Mouse (Mus musculus) myocyte (in vitro differentiated cells): ENCODE measurements at regions not wholly inside any gene's neighbourhood (a gene's known extent, or its start where the extent isn't known, plus 50 kb on each side); places are given as distances from the start of the nearest gene placed in this dataset.
"Not testable (repeated sequence)": the region's sequence is repeated elsewhere in the genome, so short reads cannot be mapped to it uniquely, and the experiment has no call there.

Experiments
- H3K27me3 ChIP-seq: one replicate; pipeline ENCODE4 v1.6.1; 2011; ENCODE audit not compliant: control insufficient read depth, insufficient read depth, insufficient read length
- H3K36me3 ChIP-seq: one replicate; pipeline ENCODE4 v1.6.1; 2011; ENCODE audit not compliant: control insufficient read depth, insufficient read depth
- H3K4me2 ChIP-seq: one replicate; pipeline ENCODE4 v1.6.1; 2011; ENCODE audit warnings: low read depth, control low read depth
- H3K4me3 ChIP-seq: one replicate; pipeline ENCODE4 v1.5.1; 2011; ENCODE audit warnings: mild to moderate bottlenecking, control low read depth, moderate library complexity
- H3K79me2 ChIP-seq: one replicate; pipeline ENCODE4 v1.6.1; 2011; ENCODE audit not compliant: control insufficient read depth, insufficient read depth
- H3ac ChIP-seq: one replicate; pipeline ENCODE4 v1.6.1; 2011; ENCODE audit not compliant: control insufficient read depth, insufficient read length
- CEBPB ChIP-seq: IDR thresholded peaks from 2 replicates; pipeline ENCODE4 v1.6.1; 2011; ENCODE audit warnings: mild to moderate bottlenecking, moderate library complexity; ENCODE audit not compliant: poor library complexity, insufficient read depth, severe bottlenecking
- E2F4 ChIP-seq: IDR thresholded peaks from one replicate; pipeline ENCODE4 v1.6.1; 2011; ENCODE audit warnings: mild to moderate bottlenecking, control low read depth, moderate library complexity; ENCODE audit not compliant: insufficient read depth
- MAX ChIP-seq: IDR thresholded peaks from one replicate; pipeline ENCODE4 v1.6.1; 2011; ENCODE audit warnings: low read depth, mild to moderate bottlenecking, control low read depth
- MYOD1 ChIP-seq, 3 experiments: IDR thresholded peaks; one replicate each; pipeline ENCODE4 v1.6.1; 2011; ENCODE audit warnings: control low read depth in 2 of 3, low read depth in 2 of 3, mild to moderate bottlenecking in 2 of 3, moderate library complexity in 1 of 3; ENCODE audit not compliant: insufficient read length in 2 of 3, control insufficient read depth in 1 of 3
- MYOG ChIP-seq, 3 experiments: IDR thresholded peaks; one replicate each; pipeline ENCODE4 v1.6.1; 2011; ENCODE audit warnings: control low read depth in 2 of 3, low read depth in 2 of 3, mild to moderate bottlenecking in 2 of 3; ENCODE audit not compliant: insufficient read length in 2 of 3, control insufficient read depth in 1 of 3, insufficient read depth in 1 of 3
- POLR2A ChIP-seq: IDR thresholded peaks from one replicate; pipeline ENCODE4 v1.6.1; 2011; ENCODE audit warnings: low read depth, mild to moderate bottlenecking, control low read depth, moderate library complexity; ENCODE audit not compliant: insufficient read length
- POLR2AphosphoS2 ChIP-seq: IDR thresholded peaks from one replicate; pipeline ENCODE4 v1.6.1; 2011; ENCODE audit warnings: low read depth, control low read depth; ENCODE audit not compliant: insufficient read length
- REST ChIP-seq: IDR thresholded peaks from one replicate; pipeline ENCODE4 v1.6.1; 2011; ENCODE audit warnings: mild to moderate bottlenecking, control low read depth, moderate library complexity; ENCODE audit not compliant: insufficient read depth, insufficient read length
- SRF ChIP-seq: IDR thresholded peaks from one replicate; pipeline ENCODE4 v1.6.1; 2011; ENCODE audit warnings: low read depth; ENCODE audit not compliant: control insufficient read depth, insufficient read length
- TCF12 ChIP-seq: IDR thresholded peaks from one replicate; pipeline ENCODE4 v1.6.1; 2011; ENCODE audit warnings: mild to moderate bottlenecking, control low read depth; ENCODE audit not compliant: poor library complexity, insufficient read depth, severe bottlenecking
- TCF3 ChIP-seq: IDR thresholded peaks from one replicate; pipeline ENCODE4 v1.6.1; 2011; ENCODE audit warnings: low read depth, control low read depth; ENCODE audit not compliant: insufficient read length
- USF1 ChIP-seq: IDR thresholded peaks from one replicate; pipeline ENCODE4 v1.6.1; 2011; ENCODE audit warnings: low read depth, mild to moderate bottlenecking, control low read depth, moderate library complexity

DNA sequence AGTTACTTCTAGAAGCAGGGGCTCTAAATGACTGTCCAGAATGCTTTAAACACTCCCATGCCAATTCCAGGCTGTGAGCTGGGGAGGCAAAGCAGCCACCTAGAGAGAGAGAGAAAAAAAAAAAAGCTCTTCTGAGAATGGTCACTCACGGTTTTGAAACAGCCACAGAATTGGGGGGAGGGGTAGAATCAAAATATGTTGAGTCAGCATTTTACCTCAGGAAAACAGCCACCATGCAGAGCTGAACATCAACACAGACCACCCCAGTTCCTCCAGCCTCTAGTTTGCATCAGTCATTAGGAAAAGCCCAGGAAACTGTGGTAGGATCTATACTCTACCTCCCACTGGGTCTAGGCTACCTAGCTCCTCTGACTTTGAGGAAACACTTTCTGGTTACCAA is 124.1 kb upstream of the Gm5150 start:
- TF ChIP-seq USF1 = no peak
- TF ChIP-seq SRF = no peak
- no peak for TF ChIP-seq TCF3
- TF ChIP-seq MAX = no peak
- TF ChIP-seq POLR2A = no peak
- no peak overlapping the region for H3ac ChIP-seq
- no peaks in the 10 kb centered on the region for H3K79me2 ChIP-seq
- no peak overlapping the region for H3K4me3 ChIP-seq
- H3K27me3 ChIP-seq = no peaks in the 10 kb centered on the region
- no peak overlapping the region for H3K4me2 ChIP-seq
- H3K36me3 ChIP-seq = no peaks in the 10 kb centered on the region

- not testable (repeated sequence) for H3K27me3 ChIP-seq, H3K36me3 ChIP-seq, H3K79me2 ChIP-seq, H3ac ChIP-seq, H3K4me2 ChIP-seq, H3K4me3 ChIP-seq
Observed at GRCm38 (mm10) chr3:16125346-16125915, 119.2 kb upstream of the Gm5150 start.

- H3ac ChIP-seq = no peak overlapping the region
- H3K36me3 ChIP-seq = no peaks in the 10 kb centered on the region
- no peak overlapping the region for H3K4me3 ChIP-seq
- no peaks in the 10 kb centered on the region for H3K79me2 ChIP-seq
- H3K4me2 ChIP-seq = no peak overlapping the region
- H3K27me3 ChIP-seq = no peaks in the 10 kb centered on the region
- TF ChIP-seq POLR2A = no peak
- TF ChIP-seq TCF3 = no peak
- TF ChIP-seq TCF12 = no peak
- no peak for TF ChIP-seq MYOD1 (IDR thresholded peaks at IDR 0.05; ENCODE audit: control insufficient read depth in 1 of 3, insufficient read length in 2 of 3, low read depth in 2 of 3)
- TF ChIP-seq USF1 = no peak
- no peak for TF ChIP-seq E2F4
- no peak for TF ChIP-seq REST
- no peak for TF ChIP-seq POLR2AphosphoS2
- TF ChIP-seq CEBPB = no peak
- no peak for TF ChIP-seq SRF
- no peak for TF ChIP-seq MAX
- TF ChIP-seq MYOG (IDR thresholded peaks at IDR 0.05; ENCODE audit: control insufficient read depth in 1 of 3, insufficient read depth in 1 of 3, insufficient read length in 2 of 3, low read depth in 2 of 3) = no peak
Observed at GRCm38 (mm10) chr3:16115944-16116343, 109.7 kb upstream of the Gm5150 start.

DNA sequence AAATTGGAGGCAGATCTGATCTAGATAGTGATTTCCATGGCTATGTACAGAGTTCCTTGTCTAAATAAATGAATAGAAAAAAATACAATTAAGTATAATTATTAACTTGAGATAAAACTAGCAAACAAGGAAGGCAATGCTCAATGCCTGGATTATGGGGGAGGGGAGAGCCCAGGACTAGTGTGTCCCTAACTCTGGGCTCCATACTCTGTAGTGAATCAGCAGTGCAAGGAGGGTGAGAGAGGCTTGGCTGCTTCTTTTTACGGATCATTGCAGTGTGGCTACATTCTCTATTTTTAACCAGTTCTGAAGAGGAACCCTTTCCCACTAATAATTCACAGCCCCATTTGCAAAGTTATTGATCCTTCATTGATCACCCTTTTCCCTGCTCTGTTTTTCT is 101.3 kb upstream of the Gm5150 start:
- H3K4me3 ChIP-seq = no peak overlapping the region
- H3K36me3 ChIP-seq = no peaks in the 10 kb centered on the region
- H3K4me2 ChIP-seq = no peak overlapping the region
- H3ac ChIP-seq = no peak overlapping the region
- TF ChIP-seq USF1 = no peak
- no peak for TF ChIP-seq MAX
- TF ChIP-seq TCF12 = no peak
- no peak for TF ChIP-seq TCF3
- no peak for TF ChIP-seq REST
- no peak for TF ChIP-seq MYOG (IDR thresholded peaks at IDR 0.05; ENCODE audit: control insufficient read depth in 1 of 3, insufficient read depth in 1 of 3, insufficient read length in 2 of 3, low read depth in 2 of 3)
- no peak for TF ChIP-seq CEBPB
- H3K27me3 ChIP-seq = no peaks in the 10 kb centered on the region
- H3K79me2 ChIP-seq = no peaks in the 10 kb centered on the region

DNA sequence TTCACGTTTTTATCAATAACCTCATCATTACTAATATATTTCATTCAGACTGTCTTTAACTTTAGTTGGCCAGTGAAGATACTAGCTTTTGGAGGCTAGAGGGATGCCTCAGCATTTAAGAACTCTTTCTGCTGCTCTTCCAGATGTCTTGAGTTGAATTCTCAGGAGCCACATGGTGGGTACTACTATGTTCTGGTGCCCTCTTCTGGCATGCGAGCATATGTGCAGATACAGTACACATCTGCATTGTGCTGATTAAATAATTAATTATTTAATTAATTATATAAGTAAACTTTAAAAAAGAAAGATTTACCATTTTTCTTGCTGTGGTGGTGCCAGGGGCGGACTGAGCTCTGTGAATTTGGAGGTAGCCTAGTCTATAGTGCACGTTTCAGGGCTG is 98.8 kb upstream of the Gm5150 start:
- no peak for TF ChIP-seq MYOG (IDR thresholded peaks at IDR 0.05; ENCODE audit: control insufficient read depth in 1 of 3, insufficient read depth in 1 of 3, insufficient read length in 2 of 3, low read depth in 2 of 3)
- no peak for TF ChIP-seq TCF3
- TF ChIP-seq REST = no peak
- TF ChIP-seq E2F4 = no peak
- no peak for TF ChIP-seq POLR2A
- no peak for TF ChIP-seq TCF12
- TF ChIP-seq SRF = no peak
- no peak for TF ChIP-seq MYOD1 (IDR thresholded peaks at IDR 0.05; ENCODE audit: control insufficient read depth in 1 of 3, insufficient read length in 2 of 3, low read depth in 2 of 3)
- TF ChIP-seq POLR2AphosphoS2 = no peak
- Histone ChIP-seq H3ac (no peak overlapping the region), H3K79me2 (no peaks in the 10 kb centered on the region), H3K4me3 (no peak overlapping the region), H3K36me3 (no peaks in the 10 kb centered on the region), H3K27me3 (no peaks in the 10 kb centered on the region), H3K4me2 (no peak overlapping the region)

DNA sequence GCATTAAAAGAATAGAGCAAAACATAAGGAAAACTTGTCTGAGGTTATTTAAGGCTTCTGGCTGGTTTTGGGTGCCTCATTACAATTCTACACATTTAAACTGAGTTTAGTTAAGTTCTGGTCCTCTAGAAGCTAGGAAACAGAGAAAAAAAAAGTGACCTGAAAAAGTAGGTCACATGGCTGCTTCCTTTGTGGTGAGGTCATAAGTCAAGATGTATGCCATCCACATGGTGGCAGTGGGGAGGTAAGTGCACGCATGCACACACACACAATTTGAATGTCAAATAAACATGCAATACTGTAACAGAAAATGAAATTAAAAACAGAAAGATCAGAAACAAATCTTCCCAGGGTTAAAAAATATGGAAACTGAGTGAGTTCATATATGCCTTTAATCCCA is 96.9 kb upstream of the Gm5150 start:
- H3K79me2 ChIP-seq = no peaks in the 10 kb centered on the region

More for the DNA sequence above, 96.9 kb upstream of the Gm5150 start:
- H3K4me3 ChIP-seq = no peak overlapping the region
- H3K27me3 ChIP-seq = no peaks in the 10 kb centered on the region
- H3ac ChIP-seq = no peak overlapping the region
- H3K4me2 ChIP-seq = no peak overlapping the region
- no peaks in the 10 kb centered on the region for H3K36me3 ChIP-seq
- no peak for TF ChIP-seq MYOG (IDR thresholded peaks at IDR 0.05; ENCODE audit: control insufficient read depth in 1 of 3, insufficient read depth in 1 of 3, insufficient read length in 2 of 3, low read depth in 2 of 3)
- no peak for TF ChIP-seq REST
- TF ChIP-seq TCF12 = no peak
- TF ChIP-seq SRF = no peak
- no peak for TF ChIP-seq CEBPB
- no peak for TF ChIP-seq TCF3
- no peak for TF ChIP-seq E2F4
- TF ChIP-seq MYOD1 (IDR thresholded peaks at IDR 0.05; ENCODE audit: control insufficient read depth in 1 of 3, insufficient read length in 2 of 3, low read depth in 2 of 3) = no peak
- no peak for TF ChIP-seq MAX
